Mouse (Mus musculus) MEL (cell line): ENCODE measurements around the gene Itgb2l.

Source experiments
- CTCF ChIP-seq, 3 experiments: IDR thresholded peaks in 2 of 3; conservative IDR thresholded peaks in 1 of 3; 2 replicates each; pipeline ENCODE4 v1.5.1; 2011 to 2012; ENCODE audit warnings: low read length in 3 of 3, low read depth in 2 of 3, mild to moderate bottlenecking in 2 of 3, improper control_type of control experiment in 1 of 3, inconsistent platforms in 1 of 3, mixed read lengths in 1 of 3, moderate library complexity in 1 of 3; ENCODE audit not compliant: control insufficient read depth in 1 of 3, insufficient read depth in 1 of 3, poor library complexity in 1 of 3, severe bottlenecking in 1 of 3
- GATA1 ChIP-seq: IDR thresholded peaks from 2 replicates; pipeline ENCODE4 v1.6.1; 2011; ENCODE audit warnings: low read depth, low read length, improper control_type of control experiment
- MAX ChIP-seq: IDR thresholded peaks from 2 replicates; pipeline ENCODE4 v1.6.1; 2011; ENCODE audit warnings: low read length, improper control_type of control experiment
- MXI1 ChIP-seq: IDR thresholded peaks from 2 replicates; pipeline ENCODE4 v1.6.1; 2011; ENCODE audit warnings: mild to moderate bottlenecking, low read depth, low read length, improper control_type of control experiment
- MYB ChIP-seq: IDR thresholded peaks from 2 replicates; pipeline ENCODE4 v1.6.1; 2011; ENCODE audit warnings: mild to moderate bottlenecking, low read depth, low read length, improper control_type of control experiment
- POLR2A ChIP-seq, 2 experiments: IDR thresholded peaks; 2 replicates each; pipeline ENCODE4 v1.6.1; 2011 to 2012; ENCODE audit warnings: low read length in 2 of 2, mild to moderate bottlenecking in 2 of 2, control low read depth in 1 of 2, improper control_type of control experiment in 1 of 2, low read depth in 1 of 2, moderate library complexity in 1 of 2; ENCODE audit not compliant: control insufficient read depth in 1 of 2, insufficient read depth in 1 of 2, poor library complexity in 1 of 2
- RAD21 ChIP-seq: IDR thresholded peaks from 2 replicates; pipeline ENCODE4 v1.6.1; 2011; ENCODE audit warnings: mild to moderate bottlenecking, low read depth, low read length, improper control_type of control experiment
- RCOR1 ChIP-seq: IDR thresholded peaks from 2 replicates; pipeline ENCODE4 v1.6.1; 2012; ENCODE audit warnings: low read depth, mild to moderate bottlenecking, inconsistent platforms, low read length, improper control_type of control experiment
- TBP ChIP-seq: IDR thresholded peaks from 2 replicates; pipeline ENCODE4 v1.8.0; 2011; ENCODE audit warnings: low read depth, low read length, improper control_type of control experiment
- USF1 ChIP-seq: IDR thresholded peaks from 2 replicates; pipeline ENCODE4 v1.6.1; 2014; ENCODE audit warnings: low read depth, mild to moderate bottlenecking, inconsistent platforms, low read length, improper control_type of control experiment, moderate library complexity
- ZKSCAN1 ChIP-seq: IDR thresholded peaks from 2 replicates; pipeline ENCODE4 v1.6.1; 2012; ENCODE audit warnings: low read depth, mild to moderate bottlenecking, inconsistent platforms, low read length, improper control_type of control experiment, moderate library complexity

DNA sequence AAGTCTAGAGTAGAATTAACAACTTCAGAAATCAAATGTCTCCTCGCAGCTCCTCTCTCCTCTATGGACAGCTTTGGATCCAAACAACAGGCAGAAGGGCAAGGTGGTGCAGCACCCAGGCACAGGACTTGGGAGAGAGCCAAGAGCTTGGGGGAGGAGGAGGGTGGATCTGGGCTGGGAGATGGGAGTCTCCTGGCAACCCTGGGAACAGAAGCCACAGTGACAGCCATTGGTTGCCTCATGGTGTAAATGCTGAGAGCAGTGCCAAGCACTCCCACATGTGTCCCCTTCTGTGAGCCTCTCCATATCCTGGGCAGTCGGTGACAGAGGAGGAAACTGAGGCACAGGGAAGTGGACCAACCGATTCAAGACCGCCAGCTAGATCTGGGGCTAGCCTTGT is 25.3 kb upstream of the Itgb2l start:
- no peak for TF ChIP-seq CTCF (IDR thresholded peaks at IDR 0.05 in 2 of 3, conservative IDR thresholded peaks at IDR 0.05 in 1 of 3; ENCODE audit: control insufficient read depth in 1 of 3, insufficient read depth in 1 of 3, low read depth in 2 of 3, low read length in 3 of 3, poor library complexity in 1 of 3, severe bottlenecking in 1 of 3)
- TF ChIP-seq TBP: no peak
- no peak for TF ChIP-seq GATA1
- TF ChIP-seq MYB: no peak
- TF ChIP-seq USF1: no peak
- TF ChIP-seq RAD21: no peak
- TF ChIP-seq RCOR1: no peak
- no peak for TF ChIP-seq MAX
- no peak for TF ChIP-seq POLR2A (IDR thresholded peaks at IDR 0.05; ENCODE audit: control insufficient read depth in 1 of 2, insufficient read depth in 1 of 2, low read depth in 1 of 2, low read length in 2 of 2, poor library complexity in 1 of 2)
- TF ChIP-seq ZKSCAN1: no peak
- no peak for TF ChIP-seq MXI1
